Mouse (Mus musculus) hindbrain, embryonic 11.5 days (tissue): Measurements from ENCODE around the gene Gnb1l. TPM values are rescaled to one million over a fixed set of nuclear protein-coding genes. Genes with fewer than 3 reads are reported as not detected.

Source experiments
- ATAC-seq: fragments of 200-750 bp; cut with Nextera tagmentation; 2 replicates; pipeline ENCODE4 v1.8.0; 2017; ENCODE audit warnings: mild to moderate bottlenecking, moderate TSS enrichment, moderate library complexity; ENCODE audit not compliant: low FRiP score
- DNase-seq: peaks from one replicate; pipeline ENCODE4 v3.0.0-alpha.2; 2015; ENCODE audit warnings: low spot score
- H3K27ac ChIP-seq: fragments of 300-500 bp; sonication (generic); 2 replicates; pipeline ENCODE4 v1.5.1; 2014; ENCODE audit warnings: mild to moderate bottlenecking, low read depth, low read length
- H3K27me3 ChIP-seq: fragments of 300-500 bp; sonication (generic); 2 replicates; pipeline ENCODE4 v1.6.1; 2014; ENCODE audit warnings: mild to moderate bottlenecking, low read length, moderate library complexity, mixed read lengths; ENCODE audit not compliant: control insufficient read depth, insufficient read depth
- H3K36me3 ChIP-seq: fragments of 300-500 bp; sonication (generic); 2 replicates; pipeline ENCODE4 v1.6.1; 2014; ENCODE audit warnings: mild to moderate bottlenecking, low read length, moderate library complexity, mixed read lengths; ENCODE audit not compliant: control insufficient read depth, insufficient read depth
- H3K4me1 ChIP-seq: fragments of 300-500 bp; sonication (generic); replicated peaks from 2 replicates; pipeline ENCODE4 v1.6.1; 2014; ENCODE audit warnings: low read length, mixed read lengths; ENCODE audit not compliant: control insufficient read depth, insufficient read depth
- H3K4me2 ChIP-seq: fragments of 300-500 bp; sonication (generic); replicated peaks from 2 replicates; pipeline ENCODE4 v1.6.1; 2014; ENCODE audit warnings: mild to moderate bottlenecking, low read depth, low read length
- H3K4me3 ChIP-seq: fragments of 300-500 bp; sonication (generic); 2 replicates; pipeline ENCODE4 v1.5.1; 2014; ENCODE audit warnings: low read depth, low read length
- H3K9ac ChIP-seq: fragments of 300-500 bp; sonication (generic); 2 replicates; pipeline ENCODE4 v1.6.1; 2014; ENCODE audit warnings: low read depth, low read length
- H3K9me3 ChIP-seq: fragments of 300-500 bp; sonication (generic); 2 replicates; pipeline ENCODE4 v1.6.1; 2016; ENCODE audit warnings: low read length; ENCODE audit not compliant: control insufficient read depth
- WGBS: fragments of 180-500 bp; shearing (Covaris S2); extraction: QIAGEN DNeasy Blood & Tissue Kit; methylation state at CpG from one replicate; pipeline ENCODE4 v1.1.7; 2014; 5-methylcytosine and 5-hydroxymethylcytosine counted together
- polyA plus RNA-seq: library from polyadenylated mRNA; unstranded; fragments of >200 nt; fragmentation: Nextera tagmentation; extraction: Ambion mirVana; gene quantifications from 2 replicates; pipeline ENCODE4 v1.2.1, GENCODE M21; 2014

Gnb1l gene
- polyA plus RNA-seq, 1 experiment from 2014 or later, result 14.9 TPM

DNA sequence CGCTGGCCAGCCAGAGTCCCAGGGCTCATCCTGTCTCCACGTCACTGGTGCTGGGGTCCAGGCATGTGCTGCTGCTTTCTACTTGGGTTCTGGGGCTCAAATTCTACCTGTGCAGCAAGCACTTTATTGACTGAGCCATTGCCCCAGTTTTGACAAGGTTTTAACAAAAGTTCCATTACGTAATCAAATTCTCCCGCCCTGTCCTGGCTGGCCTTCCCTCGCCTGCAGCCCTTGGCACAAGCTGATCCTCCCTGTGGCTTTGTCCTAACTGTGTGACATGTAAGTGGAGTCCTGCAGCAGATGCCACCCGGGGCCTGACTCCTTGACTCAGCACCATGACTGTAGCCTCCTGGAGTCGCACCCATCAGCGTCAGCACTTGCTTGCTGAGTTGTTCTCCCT is 75.7 kb downstream of the Gnb1l start:
- H3K9me3 ChIP-seq, result no peaks in the 10 kb centered on the region
- DNase-seq (no peak), ATAC-seq (no peak)
- H3K36me3 ChIP-seq, result no peaks in the 10 kb centered on the region
- H3K4me1 ChIP-seq, result no peaks in the 10 kb centered on the region
- H3K9ac ChIP-seq, result no peak overlapping the region
- H3K27me3 ChIP-seq, result peaks cover 8% of the 10 kb centered on the region; the same call in 1 of the 2 replicates
- H3K4me2 ChIP-seq, result no peak overlapping the region
- H3K4me3 ChIP-seq, result no peak overlapping the region
- 78% methylated on average over 8 of the region's 8 CpGs for WGBS
- no peak overlapping the region for H3K27ac ChIP-seq

DNA sequence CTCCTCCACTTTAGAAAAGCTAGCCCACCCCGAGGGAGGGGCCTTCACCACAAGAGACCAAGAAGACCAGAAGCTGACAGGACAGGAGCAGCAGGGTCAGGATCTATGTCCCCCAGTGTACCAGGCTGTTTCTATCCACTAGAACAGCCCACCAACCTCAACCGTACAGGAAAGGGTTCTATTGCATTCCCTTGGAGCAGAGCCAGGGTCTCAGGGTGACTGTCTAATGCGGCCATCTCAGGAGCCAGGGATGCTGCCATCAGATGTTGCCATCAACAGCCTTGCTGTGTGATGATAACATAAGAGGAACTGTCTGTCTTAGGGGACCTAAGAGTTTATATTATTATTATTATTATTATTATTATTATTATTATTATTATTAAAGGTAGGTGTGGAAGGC is 78.6 kb downstream of the Gnb1l start:
- Histone ChIP-seq H3K27me3 (peaks cover 36% of the 10 kb centered on the region), H3K9me3 (no peaks in the 10 kb centered on the region), H3K9ac (no peak overlapping the region), H3K36me3 (no peaks in the 10 kb centered on the region), H3K4me1 (no peaks in the 10 kb centered on the region; the same call in 1 of the 2 replicates), H3K4me2 (no peak overlapping the region), H3K27ac (no peak overlapping the region), H3K4me3 (no peak overlapping the region)
- WGBS, result 37% methylated on average over 3 of the region's 3 CpGs
- DNase-seq (no peak), ATAC-seq (no peak)

DNA sequence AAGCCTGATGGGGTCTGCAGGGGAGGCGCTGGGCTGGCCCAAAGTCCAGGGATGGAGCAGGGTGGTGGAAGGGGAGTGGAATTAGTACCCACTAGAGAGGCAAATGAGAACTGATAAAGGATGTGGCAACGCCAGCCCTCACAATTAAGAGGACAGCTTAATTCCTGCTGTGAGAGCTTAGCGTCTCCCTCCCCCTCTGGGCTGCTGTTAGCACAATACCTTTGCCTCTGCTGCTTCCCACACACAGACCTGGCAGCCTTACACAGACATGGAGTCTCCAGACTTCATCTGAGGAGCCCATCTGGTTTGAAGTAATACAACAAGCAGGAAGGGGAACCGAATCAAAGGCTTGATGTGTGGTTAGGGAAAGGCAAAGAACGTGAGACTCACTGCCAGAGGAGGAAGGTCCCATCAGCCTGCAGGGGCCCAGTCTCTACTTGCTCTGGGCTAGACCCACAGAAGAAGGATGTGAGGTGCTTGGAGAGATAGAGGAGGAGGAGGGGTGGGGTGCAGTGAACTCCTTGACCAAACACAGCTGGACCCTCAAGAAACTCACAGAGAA is 79.2 kb downstream of the Gnb1l start:
- H3K4me2 ChIP-seq, result no peak overlapping the region
- no peak overlapping the region for H3K27ac ChIP-seq
- no peaks in the 10 kb centered on the region for H3K36me3 ChIP-seq
- peaks cover 2% of the 10 kb centered on the region; the same call in 1 of the 2 replicates for H3K4me1 ChIP-seq
- ATAC-seq (no peak), DNase-seq (no peak)
- no peak overlapping the region for H3K9ac ChIP-seq
- no peaks in the 10 kb centered on the region for H3K9me3 ChIP-seq
- peaks cover 42% of the 10 kb centered on the region for H3K27me3 ChIP-seq
- 15% methylated on average over 5 of the region's 5 CpGs for WGBS
- no peak overlapping the region for H3K4me3 ChIP-seq

- Histone ChIP-seq H3K9ac (no peak overlapping the region), H3K27ac (no peak overlapping the region), H3K9me3 (no peaks in the 10 kb centered on the region), H3K4me3 (no peak overlapping the region), H3K27me3 (peaks cover 69% of the 10 kb centered on the region), H3K36me3 (no peaks in the 10 kb centered on the region), H3K4me1 (peaks cover 2% of the 10 kb centered on the region; the same call in 1 of the 2 replicates), H3K4me2 (no peak overlapping the region)
- 12% methylated on average over 2 of the region's 2 CpGs for WGBS
- ATAC-seq, result no peak
- DNase-seq, result peak; percentile 30
These were observed 81.9 kb downstream of the Gnb1l start for GRCm38 (mm10) chr16:18580389-18580788.

DNA sequence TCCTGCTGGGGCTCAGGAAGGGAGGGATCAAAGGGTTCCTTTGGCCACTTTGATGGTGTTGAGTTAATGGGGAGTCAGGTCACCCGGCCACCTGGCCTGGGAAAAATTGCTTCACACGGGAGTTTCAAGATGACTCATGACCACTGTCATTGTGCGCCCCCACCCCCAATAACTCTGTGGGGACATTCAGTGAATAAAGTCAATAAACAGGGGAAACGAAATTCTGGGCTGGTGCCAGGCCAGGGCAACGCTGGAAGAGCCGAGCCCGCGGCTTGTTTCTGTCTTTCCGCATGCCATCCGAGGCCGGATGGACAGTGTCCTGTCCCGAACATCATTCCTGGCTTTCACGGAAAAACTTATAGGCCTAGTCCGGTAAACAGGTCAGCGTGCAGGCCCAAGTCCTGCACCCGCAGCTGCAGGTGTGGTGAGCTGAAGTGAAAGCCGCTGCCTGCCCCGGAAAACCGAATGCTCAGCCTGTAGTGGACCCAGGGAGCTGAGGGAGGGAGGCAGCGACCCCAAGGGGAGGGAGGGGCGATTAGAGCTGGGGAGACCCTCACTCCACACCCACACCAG is 82.6 kb downstream of the Gnb1l start:
- Histone ChIP-seq H3K9me3 (no peaks in the 10 kb centered on the region), H3K36me3 (no peaks in the 10 kb centered on the region), H3K9ac (no peak overlapping the region), H3K27me3 (peaks cover 76% of the 10 kb centered on the region), H3K4me3 (0 out of 2 replicates have a peak overlapping the region, but pooled peaks have one; percentile 11), H3K4me2 (peak overlapping the region; percentile 49; the same call in 1 of the 2 replicates), H3K27ac (no peak overlapping the region), H3K4me1 (peaks cover 2% of the 10 kb centered on the region)
- no peak for DNase-seq
- ATAC-seq, result no peak
- 5% methylated on average over 21 of the region's 21 CpGs for WGBS

DNA sequence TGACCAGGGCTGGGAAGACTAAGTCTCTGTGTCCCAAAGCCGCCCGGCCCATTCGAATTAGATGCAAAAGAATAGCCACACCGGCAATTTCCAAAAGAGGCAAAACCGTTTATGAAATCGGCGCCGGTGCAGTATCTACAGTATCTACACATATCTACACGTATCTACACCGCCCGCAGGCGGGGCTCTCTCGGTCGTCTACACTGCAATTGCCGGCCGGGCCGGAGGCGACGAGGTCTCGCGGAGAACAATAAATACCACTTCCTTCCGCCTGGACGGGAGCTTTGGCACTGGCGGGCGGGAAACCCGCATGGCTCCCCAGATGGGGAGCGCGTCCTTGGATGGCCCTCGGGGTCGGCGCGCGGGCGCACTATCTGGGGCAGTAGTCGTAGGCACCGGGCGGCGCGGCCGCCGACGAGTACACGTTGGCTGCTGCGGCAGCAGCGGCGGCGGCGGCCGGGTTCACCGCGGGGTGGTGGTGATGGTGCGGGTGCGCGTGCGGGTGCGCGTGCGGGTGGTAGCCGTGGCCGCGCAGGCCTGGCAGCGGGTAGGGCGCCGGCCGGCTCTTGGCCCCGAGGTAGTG is 83.2 kb downstream of the Gnb1l start:
- peak overlapping the region; percentile 49 for H3K4me2 ChIP-seq
- no peak for ATAC-seq

GRCm38 (mm10) chr16:18582426-18583148 is 84.1 kb downstream of the Gnb1l start:
- ATAC-seq, result no peak
- no peak overlapping the region; the same call in 1 of the 2 replicates for H3K27ac ChIP-seq
- DNase-seq, result peak; percentile 57

More for the DNA sequence above, 83.2 kb downstream of the Gnb1l start:
- H3K4me1 ChIP-seq, result peaks cover 7% of the 10 kb centered on the region
- 2% methylated on average over 50 of the region's 66 CpGs for WGBS
- no peaks in the 10 kb centered on the region for H3K36me3 ChIP-seq
- no peak overlapping the region for H3K27ac ChIP-seq
- peaks cover 82% of the 10 kb centered on the region for H3K27me3 ChIP-seq
- peak overlapping the region; percentile 25 for H3K4me3 ChIP-seq
- no peaks in the 10 kb centered on the region for H3K9me3 ChIP-seq
- peak; percentile 68 for DNase-seq
- no peak overlapping the region for H3K9ac ChIP-seq

GRCm38 (mm10) chr16:18583169-18583568 is 84.7 kb downstream of the Gnb1l start:
- Histone ChIP-seq H3K9ac (no peak overlapping the region), H3K9me3 (no peaks in the 10 kb centered on the region), H3K4me2 (peak overlapping the region; percentile 49; the same call in 1 of the 2 replicates), H3K36me3 (no peaks in the 10 kb centered on the region), H3K4me1 (peaks cover 9% of the 10 kb centered on the region), H3K4me3 (no peak overlapping the region), H3K27ac (no peak overlapping the region), H3K27me3 (peaks cover 92% of the 10 kb centered on the region)
- DNase-seq (peak; percentile 42), ATAC-seq (no peak)
- 9% methylated on average over 10 of the region's 10 CpGs for WGBS

More at GRCm38 (mm10) chr16:18582426-18583148, 84.1 kb downstream of the Gnb1l start:
- Histone ChIP-seq H3K9ac (0 out of 2 replicates have a peak overlapping the region, but pooled peaks have one; percentile 4), H3K9me3 (no peaks in the 10 kb centered on the region), H3K4me1 (peaks cover 7% of the 10 kb centered on the region), H3K4me3 (peak overlapping the region; percentile 25), H3K27me3 (peaks cover 88% of the 10 kb centered on the region), H3K36me3 (no peaks in the 10 kb centered on the region), H3K4me2 (peak overlapping the region; percentile 49)
- under 1% methylated on average over 58 of the region's 67 CpGs for WGBS
